Mouse (Mus musculus): ENCODE measurements around the gene Mrpl33. TPM values are rescaled to one million over a fixed set of nuclear protein-coding genes. Genes with fewer than 3 reads are reported as not detected.
"Not testable (repeated sequence)": the region's sequence is repeated elsewhere in the genome, so short reads cannot be mapped to it uniquely, and the experiment has no call there.

The Mrpl33 gene
- 100 to 1,000 TPM; 322 to 333 TPM for total RNA-seq (2021)
- long read RNA-seq, experiment 1, partial matches to known transcripts: 5 of 486 reads
- long read RNA-seq, experiment 1, other reads (novel, unspliced or antisense): 474 of 486 reads
- long read RNA-seq, experiment 2, partial matches to known transcripts: 3 of 401 reads
- long read RNA-seq, experiment 2, other reads (novel, unspliced or antisense): 393 of 401 reads

DNA sequence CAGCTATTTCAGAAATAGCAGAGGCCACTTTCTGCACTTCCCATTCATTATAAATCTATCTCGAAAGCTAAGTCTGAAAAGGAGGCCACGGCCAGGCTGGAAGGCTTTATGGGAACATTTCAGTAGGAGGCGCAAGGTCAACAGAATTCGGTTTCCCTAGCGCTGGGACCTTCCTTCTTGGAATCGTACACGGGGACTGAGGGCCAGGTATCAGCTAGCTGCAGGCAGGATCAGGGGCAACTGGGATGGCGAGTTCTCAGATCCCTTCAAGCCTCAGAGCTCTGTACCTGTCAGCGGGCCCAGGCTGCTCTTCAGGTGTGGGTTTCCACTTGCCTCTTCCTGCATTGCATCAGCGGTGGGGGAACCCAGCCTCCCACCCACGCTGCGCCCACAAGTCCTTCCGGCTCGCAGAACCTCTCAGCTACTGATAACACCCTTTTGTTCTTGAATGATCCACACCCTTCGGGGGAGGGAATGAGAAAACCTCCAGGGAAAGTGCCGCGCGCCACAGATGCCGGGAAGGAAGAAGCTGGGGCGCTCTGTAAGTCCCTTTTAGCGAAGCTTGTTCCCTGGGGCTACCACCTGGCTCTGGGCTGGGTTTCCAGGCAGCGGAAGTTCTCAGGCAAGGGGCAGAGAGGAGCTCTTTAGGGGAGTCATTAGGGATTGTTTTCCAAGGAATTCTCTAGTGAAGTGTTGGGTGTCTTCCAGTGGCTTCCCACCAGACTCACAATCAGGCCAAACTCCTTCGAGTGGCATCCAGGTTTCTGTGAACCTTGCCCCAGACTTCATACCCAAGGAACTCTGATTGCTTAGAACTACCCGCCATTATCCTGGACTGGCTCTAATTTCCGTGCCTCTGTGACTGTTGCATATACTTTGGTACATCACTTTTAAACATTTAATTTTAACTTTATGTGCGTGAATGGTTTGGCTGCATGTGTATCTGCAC, at the start of gene Mrpl33:
Gene Mrpl33, plus strand, starts transcription at position 455 of the 949 bp plus-strand sequence.
- peak; percentile 70 to 72 for DNase-seq

DNA sequence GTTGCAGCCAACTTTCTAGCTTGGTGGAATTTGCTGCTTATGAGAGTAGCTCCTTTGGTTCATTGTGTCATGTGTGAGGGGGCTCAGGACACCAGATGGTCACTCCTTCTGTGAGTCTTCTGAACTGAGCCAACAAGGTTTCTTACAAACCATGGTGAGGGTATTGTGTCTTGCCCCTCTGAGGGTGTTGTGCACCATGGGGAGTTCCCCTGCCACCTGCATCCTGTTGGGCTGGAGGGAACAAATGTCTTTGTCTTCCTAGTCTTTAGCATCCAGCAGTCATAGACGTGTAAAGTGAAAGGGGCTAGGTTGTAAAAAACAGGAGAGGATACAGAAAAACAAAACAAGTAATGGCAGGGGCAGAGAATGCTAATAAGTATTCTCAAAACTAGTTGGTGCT, 37.3 kb upstream of the Mrpl33 start:
- DNase-seq: no peak

DNA sequence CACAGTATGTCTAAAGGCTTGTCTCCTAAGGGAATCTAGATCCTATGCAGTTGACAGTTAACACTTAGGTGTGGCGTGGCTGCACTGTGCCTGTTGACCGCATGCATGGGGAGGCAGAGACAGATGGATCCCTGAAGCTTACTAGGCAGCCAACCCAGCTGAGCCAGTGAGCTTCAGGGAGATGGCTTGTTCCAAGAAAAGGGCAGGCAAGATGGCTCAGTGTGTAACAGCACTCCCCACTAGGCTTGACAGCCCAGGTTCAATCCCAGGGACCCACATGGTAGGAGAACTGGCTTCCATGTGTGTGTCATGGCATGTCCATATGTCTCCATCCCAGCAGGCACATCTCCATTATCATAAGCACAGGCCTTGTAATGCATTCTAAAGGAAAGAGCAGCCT, 36.4 kb upstream of the Mrpl33 start:
- no peak for DNase-seq

DNA sequence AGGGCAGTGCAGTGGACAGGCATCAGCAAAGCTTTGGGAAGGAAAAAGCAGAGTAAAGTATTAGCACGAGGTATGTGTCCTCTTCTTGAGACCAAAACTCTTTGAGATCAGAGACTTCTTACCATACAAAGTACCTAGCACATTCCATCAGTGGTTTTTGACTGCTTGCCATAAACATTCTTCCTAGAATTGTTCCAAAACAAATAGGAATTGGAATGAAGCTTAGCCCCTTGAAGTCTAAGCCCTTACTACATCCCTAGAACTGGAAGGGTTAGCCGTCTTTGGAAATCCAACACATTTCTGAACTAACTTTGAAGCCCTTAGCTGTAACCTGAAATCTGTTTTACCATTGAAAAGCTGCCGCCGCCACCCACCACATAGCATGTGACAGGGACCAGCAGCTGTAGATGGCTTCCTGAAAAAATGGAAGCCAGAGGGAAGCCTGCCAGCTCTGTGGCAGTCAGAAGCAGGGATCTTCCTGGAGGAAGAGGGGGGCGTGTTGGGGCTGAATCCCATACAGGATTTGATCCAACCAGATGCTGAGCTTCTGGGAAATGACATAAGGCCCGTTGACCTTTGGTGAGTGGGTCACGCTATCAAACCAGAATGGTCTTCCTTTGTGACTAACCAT, 34.6 kb upstream of the Mrpl33 start:
- peak; percentile 53 to 78 for DNase-seq

DNA sequence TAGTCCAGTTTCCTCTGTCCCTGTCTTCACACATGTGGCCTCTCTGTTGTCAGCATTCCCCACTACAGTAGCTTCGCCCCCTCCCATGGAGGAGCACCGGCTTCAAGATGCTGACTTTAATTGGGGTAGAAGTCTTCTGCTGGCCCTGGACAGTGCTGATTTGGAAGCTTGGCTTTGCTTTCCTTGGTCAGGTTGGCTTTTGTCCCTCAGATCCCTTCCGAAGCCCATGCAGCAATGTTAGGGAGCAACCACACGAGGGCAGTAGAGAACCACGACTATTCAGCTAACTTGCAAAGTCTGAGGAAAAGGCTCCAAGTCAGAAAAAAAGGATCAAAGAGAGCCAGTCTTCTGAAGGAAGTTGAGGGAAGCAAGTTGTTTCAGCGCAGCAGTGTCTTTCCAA, 33.2 kb upstream of the Mrpl33 start:
- DNase-seq: peak; percentile 81 to 85

DNA sequence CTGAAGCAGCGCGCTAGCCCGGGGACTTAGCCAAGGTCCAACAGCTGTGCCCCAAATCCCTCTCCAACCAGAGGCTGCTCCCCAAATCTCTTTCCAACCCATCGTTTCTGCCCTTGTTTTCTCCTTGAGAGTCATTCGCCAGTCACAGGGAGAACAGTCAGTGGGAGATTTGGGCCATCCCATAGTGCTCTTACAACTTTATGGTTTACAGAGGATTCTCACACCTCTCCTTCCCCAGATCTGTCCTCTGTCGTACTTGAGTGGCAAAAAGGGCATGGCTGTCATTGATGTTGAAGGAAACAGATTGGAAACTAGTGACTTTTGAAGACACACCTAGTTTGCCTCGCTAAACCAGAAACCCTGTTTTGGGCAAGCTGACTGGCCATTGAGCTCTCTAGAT, 32.8 kb upstream of the Mrpl33 start:
- DNase-seq: no peak

DNA sequence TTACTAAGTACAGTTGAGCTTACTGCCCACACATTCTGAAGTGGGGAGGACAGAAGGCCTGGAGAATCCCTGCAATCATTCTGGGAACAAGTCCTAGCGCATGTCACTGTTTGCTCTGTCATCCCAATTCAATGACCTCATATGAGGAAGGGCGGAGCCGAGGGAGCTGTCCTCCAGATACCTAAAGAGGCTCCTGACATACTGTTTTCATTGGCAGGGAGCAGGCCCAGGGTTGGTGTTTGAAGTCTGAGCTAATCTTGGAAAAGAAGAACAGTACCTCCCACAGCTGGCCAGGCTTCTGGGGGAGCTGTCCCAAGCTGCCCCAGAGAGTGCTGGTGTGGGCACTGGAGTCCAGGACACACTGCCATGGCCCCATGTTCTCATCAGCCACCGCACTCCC, 31.8 kb upstream of the Mrpl33 start:
- peak; percentile 80 to 90 for DNase-seq

DNA sequence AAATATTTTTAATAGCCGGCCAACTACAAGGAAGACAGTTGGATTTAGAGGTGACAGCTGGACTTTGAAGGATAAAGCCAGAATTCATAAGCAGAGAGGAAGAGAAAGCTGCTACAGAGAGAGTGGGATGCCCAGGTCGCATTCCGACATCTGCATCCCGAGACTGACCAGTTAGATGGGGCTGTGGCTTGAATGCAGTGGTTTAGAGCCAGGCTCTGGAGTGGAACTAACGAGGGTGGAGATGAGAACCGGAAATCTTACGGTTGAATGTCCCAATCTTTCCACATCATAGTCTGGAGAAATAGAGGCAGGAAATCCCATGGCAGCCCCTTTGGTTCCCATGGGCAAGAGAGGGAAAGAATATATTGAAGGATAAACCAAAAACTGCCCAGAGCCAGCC, 30.7 kb upstream of the Mrpl33 start:
- peak; percentile 26 to 31 for DNase-seq

DNA sequence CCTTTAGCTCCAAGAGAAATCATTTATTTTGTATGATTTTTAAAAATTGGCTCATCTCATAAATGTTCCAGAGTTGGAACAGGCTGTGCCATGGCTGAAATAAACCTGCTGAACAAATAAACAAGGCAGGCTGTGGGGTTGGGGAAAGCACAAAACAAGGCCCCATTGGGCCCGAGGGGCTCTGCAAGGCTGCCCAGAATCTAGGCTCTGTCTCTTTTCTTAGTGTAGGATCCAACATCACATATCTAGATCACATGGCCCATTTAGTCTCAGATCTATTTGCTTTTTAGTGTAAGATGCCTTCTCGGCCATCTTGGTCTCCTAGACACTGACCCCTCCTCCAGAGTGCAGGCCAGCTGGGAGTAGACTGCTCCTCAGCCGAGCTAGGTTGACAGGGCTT, 30.3 kb upstream of the Mrpl33 start:
- peak; percentile 27 to 31 for DNase-seq

DNA sequence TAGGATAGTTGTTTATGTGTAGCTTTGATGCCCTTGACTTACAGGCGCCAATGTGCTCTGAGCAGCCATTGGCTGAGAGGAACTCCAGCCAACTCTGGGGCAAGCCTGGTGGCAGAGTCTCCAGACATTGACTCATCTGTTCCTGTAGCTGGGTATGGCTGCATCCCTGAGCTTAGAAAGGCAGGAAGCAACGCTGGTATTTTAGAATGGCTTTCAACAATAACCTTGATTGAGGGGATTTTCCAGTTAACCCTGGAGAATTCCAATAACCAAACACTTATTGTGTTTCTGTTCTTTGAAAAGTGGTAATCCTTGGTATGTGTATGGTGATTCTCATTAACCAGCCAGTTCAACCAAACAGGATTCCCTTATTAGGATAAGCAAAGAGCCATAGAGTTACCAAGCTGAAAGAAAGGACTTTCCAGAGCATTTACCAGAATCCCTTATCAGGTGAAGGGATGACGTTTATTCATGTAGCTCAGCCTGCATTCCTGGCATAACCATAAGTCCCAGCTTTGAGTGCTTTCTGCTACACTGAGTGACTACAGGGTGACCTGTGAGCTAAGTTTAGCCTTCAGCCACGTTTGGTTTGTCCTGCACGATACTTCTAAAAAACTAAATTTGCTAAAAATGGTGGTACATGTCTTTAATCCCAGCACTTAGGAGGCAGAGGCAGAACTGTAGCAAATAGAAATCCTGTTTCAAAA, 28.6 kb upstream of the Mrpl33 start:
- peak in 1 of 2 experiments; percentile 27 for DNase-seq

DNA sequence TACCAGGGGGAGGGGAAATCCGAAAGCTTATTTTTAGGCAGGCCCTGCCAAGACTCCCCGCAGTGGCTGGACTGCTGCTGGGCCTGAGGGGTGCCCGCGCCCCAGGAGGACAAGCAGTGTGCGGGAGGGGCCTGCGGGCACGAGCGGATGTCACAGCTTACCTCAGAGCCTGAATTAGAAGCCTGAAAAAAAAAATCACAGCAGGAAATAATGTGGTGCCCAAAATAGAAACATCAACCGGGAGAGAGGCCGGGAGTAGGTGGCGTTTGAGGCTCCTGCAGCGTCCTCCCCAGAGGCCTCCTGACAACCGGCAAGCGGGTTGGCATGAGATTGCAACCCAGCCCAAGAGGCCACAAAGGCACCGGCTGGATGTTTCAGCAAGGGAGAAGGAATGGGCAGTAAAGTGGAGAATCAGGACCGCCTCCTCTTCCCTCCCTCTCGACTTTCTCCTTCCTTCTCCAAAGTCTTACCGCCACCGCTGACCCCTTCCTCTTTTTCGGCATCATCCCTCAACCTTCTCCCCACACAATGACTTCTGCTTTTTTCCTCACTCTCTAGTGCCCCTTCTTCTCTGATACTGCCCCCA, 25.6 kb upstream of the Mrpl33 start:
- peak; percentile 79 to 89 for DNase-seq

DNA sequence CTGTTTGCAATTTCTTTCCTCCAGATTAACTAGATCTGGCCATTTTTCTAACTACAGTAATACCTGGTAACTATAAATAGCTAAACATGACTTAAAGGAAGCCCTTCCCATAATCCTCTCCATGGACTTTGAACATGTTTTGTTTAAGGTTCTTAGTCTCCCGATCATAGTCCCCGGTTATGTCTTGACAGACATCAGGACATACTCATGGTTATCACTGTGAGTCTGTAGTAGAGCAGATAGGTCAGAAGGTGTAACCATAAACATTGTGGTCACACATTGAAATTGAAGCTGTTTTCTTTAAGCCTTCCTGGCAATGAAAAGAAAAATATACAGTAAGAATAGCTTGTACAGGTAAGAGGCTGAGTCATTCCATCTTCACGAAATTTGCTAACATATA, 23.0 kb upstream of the Mrpl33 start:
- no peak for DNase-seq

DNA sequence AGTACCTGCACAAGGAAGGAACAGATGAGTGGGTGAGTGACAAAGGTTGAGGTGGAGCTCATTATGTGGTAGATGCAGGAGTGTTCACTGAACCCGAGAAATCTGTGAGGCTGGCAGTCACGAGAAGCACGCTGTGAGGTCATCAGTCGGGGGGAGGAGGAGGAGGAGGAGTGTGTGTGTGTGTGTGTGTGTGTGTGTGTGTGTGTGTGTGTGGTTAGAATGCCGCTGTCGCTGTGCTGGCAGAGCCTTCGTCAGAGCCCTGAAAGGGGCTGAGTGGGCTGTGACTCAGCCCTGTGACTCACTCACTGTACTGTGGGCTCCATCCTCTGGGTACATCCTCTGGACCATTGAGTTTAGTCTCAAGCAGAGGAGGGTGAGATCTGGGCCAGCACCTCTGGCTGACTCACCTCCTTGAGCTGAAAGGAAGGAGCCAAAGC, 20.2 kb upstream of the Mrpl33 start:
- peak in 1 of 2 experiments; percentile 53 for DNase-seq

DNA sequence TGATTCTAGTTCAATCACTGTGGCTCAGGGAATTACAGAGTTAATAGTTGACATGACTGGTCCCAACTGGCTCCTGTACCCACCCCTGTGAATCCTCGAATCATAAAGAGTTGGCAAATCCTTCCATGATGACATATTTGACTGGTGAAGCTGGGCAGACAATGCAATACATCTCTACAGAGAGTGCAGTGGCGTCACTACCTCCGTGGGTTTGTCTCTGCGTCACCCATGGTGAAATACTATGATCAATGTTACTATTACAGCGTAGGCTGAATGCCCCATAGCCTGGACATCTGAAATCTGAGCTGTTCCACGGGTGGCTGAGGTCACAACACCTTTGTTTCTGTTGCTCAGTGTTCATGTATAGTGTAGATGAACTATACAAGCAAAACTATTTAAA, 15.5 kb upstream of the Mrpl33 start:
- no peak for DNase-seq

DNA sequence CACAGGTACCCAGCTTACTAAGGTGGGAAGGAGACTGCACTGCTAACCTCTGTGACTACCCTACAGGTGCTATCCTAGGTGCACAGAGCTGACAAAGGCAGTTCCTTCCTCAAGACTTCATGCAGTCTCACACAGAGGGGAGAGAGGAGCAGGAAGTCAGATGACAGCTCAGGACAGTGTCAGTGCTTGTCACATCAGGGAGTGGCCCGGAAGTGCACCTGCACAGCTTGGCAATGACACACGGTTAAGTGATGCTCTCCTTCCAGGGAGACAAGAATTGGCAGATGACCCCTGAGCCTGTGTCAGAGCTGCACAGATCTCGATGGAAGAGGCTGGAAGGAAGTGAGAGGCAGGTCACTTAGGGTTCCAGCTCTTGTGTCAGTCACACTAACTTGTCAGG, 14.8 kb upstream of the Mrpl33 start:
- no peak for DNase-seq

DNA sequence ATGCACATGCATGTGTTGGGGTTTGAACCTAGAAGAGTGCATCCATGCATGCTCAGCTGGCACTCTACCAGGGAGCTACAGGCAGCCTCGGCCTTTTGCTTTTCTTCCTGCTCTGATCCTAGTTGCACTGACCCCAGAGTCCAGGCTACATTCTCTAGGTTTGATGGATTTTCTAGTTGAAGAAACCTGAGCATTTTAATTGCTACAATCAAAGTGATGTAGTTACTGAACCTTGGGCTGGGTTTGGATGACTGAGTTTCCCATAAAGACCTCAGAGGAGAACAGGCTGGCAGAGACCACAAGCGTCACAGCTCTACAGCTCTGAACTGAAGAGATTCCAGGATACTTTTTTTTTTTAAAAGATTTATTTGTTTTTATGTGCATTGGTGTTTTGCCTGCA, 13.5 kb upstream of the Mrpl33 start:
- DNase-seq: no peak

DNA sequence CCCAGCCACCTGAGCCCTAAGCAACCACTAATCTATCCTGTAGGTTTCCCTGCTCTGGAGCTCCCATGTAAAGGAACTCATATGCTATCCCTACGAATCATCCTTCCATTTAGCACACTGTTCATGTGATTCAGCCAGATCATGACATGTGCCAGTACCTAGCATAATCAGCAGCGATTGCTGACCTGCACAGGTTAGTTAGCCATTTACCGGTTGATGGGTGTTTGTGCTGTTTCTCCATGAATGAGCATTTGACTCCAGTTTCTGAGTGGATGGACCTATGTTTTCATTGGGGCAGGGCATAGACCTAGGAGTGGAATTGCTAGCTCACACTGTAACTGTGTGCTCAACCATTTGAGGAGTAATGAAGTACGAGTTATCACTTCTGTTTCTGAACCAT, 11.2 kb upstream of the Mrpl33 start:
- no peak for DNase-seq

DNA sequence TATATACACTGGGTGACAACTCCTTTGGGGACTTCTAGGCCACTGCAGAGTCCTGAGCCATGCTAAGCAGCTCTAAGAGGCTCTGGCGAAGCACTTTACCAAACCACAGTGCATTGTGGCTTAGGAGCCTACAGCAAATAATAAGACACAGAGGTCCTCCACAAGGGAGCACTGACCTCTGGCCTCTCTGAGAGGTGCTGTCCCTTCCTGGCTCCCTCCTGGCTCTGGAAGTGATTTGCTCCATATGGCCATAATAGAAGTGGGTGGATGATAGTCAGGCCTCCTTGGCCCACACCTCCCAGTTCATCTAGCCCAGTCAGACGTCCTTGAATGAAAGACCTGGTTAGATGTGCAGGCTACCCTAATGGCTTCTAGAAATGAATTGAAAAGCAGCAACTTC, 8.7 kb upstream of the Mrpl33 start:
- DNase-seq: no peak

DNA sequence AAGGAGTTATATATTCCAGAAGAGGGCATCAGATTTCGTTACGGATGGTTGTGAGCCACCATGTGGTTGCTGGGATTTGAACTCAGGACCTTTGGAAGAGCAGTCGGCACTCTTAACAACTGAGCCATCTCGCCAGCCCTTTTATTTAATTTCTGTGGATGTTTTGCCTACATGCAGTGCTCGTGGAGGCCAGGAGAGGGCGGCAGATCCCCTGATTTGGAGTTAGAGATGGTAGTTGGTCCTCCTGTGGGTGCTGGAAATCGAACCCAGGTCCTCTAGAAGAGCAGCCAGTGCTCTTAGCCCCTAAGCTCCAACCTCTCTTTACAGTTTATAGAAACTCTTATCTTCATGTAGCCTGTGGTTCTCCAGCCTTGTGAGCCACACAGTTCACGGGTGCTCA, 8.1 kb upstream of the Mrpl33 start:
- DNase-seq: not testable (repeated sequence)

DNA sequence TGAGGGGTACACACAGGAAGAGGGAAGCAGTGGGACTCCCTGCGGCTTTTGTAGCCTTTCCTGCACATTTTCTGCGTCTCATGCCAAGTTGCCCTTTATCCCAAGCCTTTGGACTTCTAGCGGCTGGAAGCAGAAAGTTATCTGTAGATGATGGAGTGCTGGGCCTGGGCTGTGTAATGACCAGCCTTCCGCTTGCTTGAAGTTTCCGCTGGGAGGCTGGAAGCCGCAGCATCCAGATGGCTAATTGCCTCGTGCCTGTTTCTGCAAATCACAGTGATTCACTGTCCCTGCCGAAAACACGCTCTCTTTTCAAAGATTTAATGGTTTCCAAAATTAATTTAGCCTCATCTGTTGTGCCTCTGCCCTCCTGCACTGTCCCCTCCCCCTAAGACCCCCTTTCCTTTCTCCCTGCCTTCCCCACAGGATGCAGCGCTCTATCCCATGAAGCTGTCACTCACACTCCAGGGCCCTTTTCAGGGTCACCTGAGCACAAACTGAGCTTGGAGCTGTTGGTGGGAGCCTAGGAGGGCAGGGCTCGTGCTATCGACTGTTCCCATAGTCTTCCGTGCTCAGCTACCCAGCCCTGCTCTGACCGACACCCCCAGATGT, 6.9 kb upstream of the Mrpl33 start:
- DNase-seq: no peak

DNA sequence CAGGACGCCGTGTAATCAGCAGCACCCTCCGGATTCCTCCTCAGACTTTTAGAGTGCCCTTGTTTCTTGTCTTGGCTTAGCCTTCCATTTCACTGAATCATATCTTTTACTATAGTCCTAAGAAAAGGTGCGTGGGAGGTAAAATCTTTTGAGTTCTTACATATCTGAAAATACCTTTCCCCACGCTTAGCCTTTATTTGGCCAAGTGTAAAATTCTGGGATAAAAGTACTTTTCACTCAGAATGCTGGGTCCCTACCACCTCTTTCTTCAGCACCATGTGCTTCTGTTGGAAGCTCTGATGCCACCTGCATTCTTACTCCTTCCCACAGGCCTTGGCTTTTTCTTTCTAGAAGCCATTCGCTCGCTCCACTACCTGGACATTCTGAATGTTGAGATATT, 5.6 kb upstream of the Mrpl33 start:
- no peak for DNase-seq

DNA sequence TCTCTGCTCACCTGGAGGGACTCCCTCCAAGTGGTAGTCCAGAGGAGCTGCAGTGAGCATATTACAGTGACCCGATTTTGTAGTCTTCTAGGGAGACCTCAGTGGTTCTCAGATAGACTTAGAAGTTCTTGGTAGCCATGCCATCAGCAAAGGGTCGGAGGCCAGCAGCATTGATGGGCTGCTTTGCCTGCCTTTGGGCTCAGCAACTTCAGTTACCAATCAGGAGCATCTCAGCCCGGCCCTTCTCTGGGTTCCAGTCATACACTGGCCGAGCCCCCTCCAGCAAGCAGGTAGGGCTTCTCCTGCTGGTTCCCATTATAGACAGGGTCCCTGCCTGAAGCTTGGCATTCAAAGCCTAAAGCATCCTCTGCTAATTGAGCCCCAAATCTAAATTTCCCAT, 867 bp upstream of the Mrpl33 start:
- no peak for DNase-seq

Measured in heart, adult 18-20 months (tissue).